Mouse (Mus musculus): ENCODE measurements around the gene BC005537.
"Not testable (repeated sequence)": the region's sequence is repeated elsewhere in the genome, so short reads cannot be mapped to it uniquely, and the experiment has no call there.

BC005537 gene

GRCm38 (mm10) chr13:24800674-24801307 lies 666 bp upstream of the BC005537 start:
- peak; percentile 98 for DNase-seq

GRCm38 (mm10) chr13:24802131-24802691 lies 754 bp downstream of the BC005537 start:
- peak; percentile 14 for DNase-seq

GRCm38 (mm10) chr13:24803196-24803595 lies 1.7 kb downstream of the BC005537 start:
- no peak for DNase-seq

- no peak for DNase-seq
Measured at GRCm38 (mm10) chr13:24806079-24806478, 4.6 kb downstream of the BC005537 start.

GRCm38 (mm10) chr13:24812521-24812920 lies 11.1 kb downstream of the BC005537 start:
- no peak for DNase-seq

GRCm38 (mm10) chr13:24814616-24815015 lies 13.2 kb downstream of the BC005537 start:
- no peak for DNase-seq

- DNase-seq: no peak
Measured at GRCm38 (mm10) chr13:24816125-24817092, 15.0 kb downstream of the BC005537 start.

- DNase-seq: no peak
Measured at GRCm38 (mm10) chr13:24819931-24820330, 18.5 kb downstream of the BC005537 start.

- no peak for DNase-seq
Measured at GRCm38 (mm10) chr13:24822663-24823343, 21.3 kb downstream of the BC005537 start.

- DNase-seq: no peak
Measured at GRCm38 (mm10) chr13:24824647-24825046, 23.2 kb downstream of the BC005537 start.

GRCm38 (mm10) chr13:24825587-24825986 lies 24.1 kb downstream of the BC005537 start:
- DNase-seq: no peak

- DNase-seq: no peak
Measured at GRCm38 (mm10) chr13:24826116-24826515, 24.7 kb downstream of the BC005537 start.

GRCm38 (mm10) chr13:24830756-24831352 lies 29.4 kb downstream of the BC005537 start:
- no peak for DNase-seq

GRCm38 (mm10) chr13:24831353-24832130 lies 30.1 kb downstream of the BC005537 start, which contains the start of the genes Acot13 and Tdp2:
Gene Acot13, minus strand, starts transcription at chr13:24831540.
Gene Tdp2, plus strand, starts transcription at chr13:24831679.
- peak; percentile 95 for DNase-seq

GRCm38 (mm10) chr13:24832131-24832810 lies 30.8 kb downstream of the BC005537 start:
- no peak for DNase-seq

- no peak for DNase-seq
Measured at GRCm38 (mm10) chr13:24832811-24833155, 31.3 kb downstream of the BC005537 start.

GRCm38 (mm10) chr13:24837765-24838164 lies 36.3 kb downstream of the BC005537 start:
- DNase-seq: not testable (repeated sequence)

GRCm38 (mm10) chr13:24839831-24840230 lies 38.4 kb downstream of the BC005537 start:
- no peak for DNase-seq

GRCm38 (mm10) chr13:24841702-24842101 lies 40.2 kb downstream of the BC005537 start:
- no peak for DNase-seq

- DNase-seq: peak; percentile 12
Measured at GRCm38 (mm10) chr13:24844983-24845955, 43.8 kb downstream of the BC005537 start, which contains the start of gene D130043K22Rik. Gene D130043K22Rik, plus strand, starts transcription at chr13:24845135.
